Mouse (Mus musculus) liver, embryonic 14.5 days (tissue): ENCODE measurements at regions not wholly inside any gene's neighbourhood (a gene's known extent, or its start where the extent isn't known, plus 50 kb on each side); places are given as distances from the start of the nearest gene placed in this dataset.

Experiments used
- ATAC-seq: fragments of 200-750 bp; cut with Nextera tagmentation; 2 replicates; pipeline ENCODE4 v1.8.0; 2017; ENCODE audit warnings: moderate number of reproducible peaks, mild to moderate bottlenecking, moderate library complexity; ENCODE audit not compliant: insufficient read depth
- DNase-seq, 3 experiments: peaks; one replicate each; pipeline ENCODE4 v3.0.0-alpha.2; 2012 to 2013; ENCODE audit warnings: low read depth in 3 of 3, low spot score in 3 of 3
- H3K27ac ChIP-seq: fragments of 300-500 bp; sonication (generic); 2 replicates; pipeline ENCODE4 v1.5.1; 2014; ENCODE audit warnings: moderate library complexity, mild to moderate bottlenecking, control low read depth, inconsistent platforms
- H3K27me3 ChIP-seq: fragments of 300-500 bp; sonication (generic); 2 replicates; pipeline ENCODE4 v1.6.1; 2014; ENCODE audit warnings: mild to moderate bottlenecking, low read length, moderate library complexity; ENCODE audit not compliant: control insufficient read depth, insufficient read depth
- H3K36me3 ChIP-seq: fragments of 300-500 bp; sonication (generic); replicated peaks from 2 replicates; pipeline ENCODE4 v1.6.1; 2014; ENCODE audit warnings: low read depth; ENCODE audit not compliant: control insufficient read depth, insufficient read depth
- H3K4me1 ChIP-seq, 2 experiments: fragments of 200-500 bp in 1 of 2; fragments of 300-500 bp in 1 of 2; sonication (generic) in 1 of 2; replicated peaks; 2 replicates each; pipeline ENCODE4 v1.6.1; 2012 to 2014; ENCODE audit warnings: antibody characterized with exemption in 1 of 2, inconsistent platforms in 1 of 2, low read length in 1 of 2; ENCODE audit not compliant: control insufficient read depth in 2 of 2, insufficient read depth in 2 of 2
- H3K4me2 ChIP-seq: fragments of 300-500 bp; sonication (generic); 2 replicates; pipeline ENCODE4 v1.6.1; 2014; ENCODE audit warnings: low read depth, mild to moderate bottlenecking, control low read depth, moderate library complexity
- H3K4me3 ChIP-seq, 2 experiments: fragments of 200-500 bp in 1 of 2; fragments of 300-500 bp in 1 of 2; sonication (generic) in 1 of 2; 2 replicates each; pipeline ENCODE4 v1.5.1; 2012 to 2014; ENCODE audit warnings: low read depth in 2 of 2, low read length in 2 of 2, mild to moderate bottlenecking in 2 of 2, control low read depth in 1 of 2, inconsistent platforms in 1 of 2, moderate library complexity in 1 of 2; ENCODE audit not compliant: insufficient read depth in 1 of 2
- H3K9ac ChIP-seq: fragments of 300-500 bp; sonication (generic); replicated peaks from 2 replicates; pipeline ENCODE4 v1.6.1; 2014; ENCODE audit warnings: mild to moderate bottlenecking, control low read depth, moderate library complexity
- H3K9me3 ChIP-seq: fragments of 300-500 bp; sonication (generic); 2 replicates; pipeline ENCODE4 v1.6.1; 2016; ENCODE audit warnings: low read length, mixed read lengths; ENCODE audit not compliant: control insufficient read depth
- CTCF ChIP-seq: IDR thresholded peaks from 2 replicates; pipeline ENCODE4 v1.5.1; 2016; ENCODE audit warnings: antibody characterized with exemption, low read depth, control low read depth
- EP300 ChIP-seq: IDR thresholded peaks from 2 replicates; pipeline ENCODE4 v1.6.1; 2016; ENCODE audit warnings: antibody characterized with exemption, low read depth
- WGBS: fragments of 180-500 bp; shearing (Covaris S2); extraction: QIAGEN DNeasy Blood & Tissue Kit; methylation state at CpG from one replicate; pipeline ENCODE4 v1.1.7; 2014; ENCODE audit not compliant: insufficient replicate concordance; 5-methylcytosine and 5-hydroxymethylcytosine counted together

DNA sequence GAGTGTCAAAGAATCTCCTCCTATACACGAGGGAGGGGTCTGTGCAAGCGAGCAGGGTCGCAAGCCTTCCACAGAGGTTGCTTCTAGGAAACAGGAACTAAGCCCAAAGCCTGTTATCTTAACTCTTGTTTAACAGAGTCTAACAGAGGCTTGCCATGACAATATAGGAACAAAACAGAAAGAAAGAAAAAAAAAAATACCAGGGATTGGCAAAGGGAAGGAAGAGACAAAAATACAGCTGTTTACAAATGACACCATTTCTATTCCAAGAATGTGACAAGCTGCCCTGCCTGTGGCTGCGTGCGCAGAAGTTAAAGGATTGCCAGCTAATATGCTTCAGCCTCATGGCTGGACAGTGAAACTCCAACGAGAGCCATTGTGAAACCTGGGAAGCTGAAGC lies 173.8 kb upstream of the Ubr2 start:
- Histone ChIP-seq H3K4me2 (no peak overlapping the region), H3K4me3 (no peak overlapping the region), H3K4me1 (peaks cover 0 to 7% of the 10 kb centered on the region in 2 experiments; a peak in 2 of 4 replicates), H3K27me3 (no peaks in the 10 kb centered on the region), H3K27ac (no peak overlapping the region), H3K36me3 (no peaks in the 10 kb centered on the region), H3K9me3 (no peaks in the 10 kb centered on the region), H3K9ac (no peak overlapping the region)
- DNase-seq (no peak), ATAC-seq (no peak)
- WGBS = 8% methylated on average over 6 of the region's 6 CpGs
- TF ChIP-seq EP300 (no peak), CTCF (no peak)

DNA sequence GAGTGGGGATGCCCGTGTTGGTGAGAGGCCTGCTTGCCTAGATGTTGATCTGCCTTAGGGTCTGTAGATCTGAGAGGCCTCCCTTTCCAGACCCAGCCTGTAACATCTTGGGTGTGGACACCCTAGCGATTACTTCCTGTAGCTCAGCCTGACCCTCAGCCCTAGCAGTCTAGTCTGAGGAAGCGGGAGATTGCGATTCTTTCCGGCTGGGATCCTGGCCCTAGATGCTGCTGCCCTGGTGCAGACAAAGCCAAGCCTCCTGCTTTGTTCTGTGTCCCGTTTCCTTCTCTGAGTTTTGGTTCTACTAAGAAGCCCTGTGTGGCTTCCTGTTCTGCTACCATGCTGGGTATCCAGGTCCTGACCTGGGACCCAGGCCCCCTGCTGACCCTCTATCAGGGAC lies 171.8 kb upstream of the Ubr2 start:
- DNase-seq (no peak), ATAC-seq (no peak)
- no peak overlapping the region for H3K9ac ChIP-seq
- TF ChIP-seq EP300 (no peak), CTCF (no peak)
- peaks cover 0 to 10% of the 10 kb centered on the region in 2 experiments; a peak in 2 of 4 replicates for H3K4me1 ChIP-seq
- H3K4me2 ChIP-seq = no peak overlapping the region
- H3K36me3 ChIP-seq = no peaks in the 10 kb centered on the region
- H3K4me3 ChIP-seq = no peak overlapping the region
- no peaks in the 10 kb centered on the region for H3K27me3 ChIP-seq
- WGBS = 38% methylated on average over 6 of the region's 6 CpGs
- no peaks in the 10 kb centered on the region for H3K9me3 ChIP-seq
- no peak overlapping the region for H3K27ac ChIP-seq

DNA sequence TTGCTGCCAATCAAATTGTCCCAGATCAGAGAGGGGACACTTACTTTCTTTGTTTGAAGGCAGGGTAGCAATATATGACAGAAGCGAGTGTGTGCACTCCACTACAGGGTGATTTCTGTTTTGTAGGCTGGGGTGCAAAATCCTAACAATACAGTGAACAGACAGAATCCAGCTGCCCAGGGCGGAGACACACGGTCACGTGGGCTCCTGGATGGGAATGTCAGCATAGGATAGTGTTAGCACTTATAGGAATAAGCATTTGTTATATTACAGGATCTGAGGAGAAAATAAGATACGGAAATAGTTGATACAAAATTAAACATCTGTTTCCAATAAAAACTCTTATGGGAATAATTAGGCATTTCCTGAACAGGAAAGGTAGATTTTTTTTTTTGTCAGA lies 169.1 kb upstream of the Ubr2 start:
- H3K4me2 ChIP-seq = no peak overlapping the region
- H3K4me1 ChIP-seq = peaks cover 0 to 16% of the 10 kb centered on the region in 2 experiments; a peak in 3 of 4 replicates
- no peaks in the 10 kb centered on the region for H3K9me3 ChIP-seq
- no peaks in the 10 kb centered on the region for H3K36me3 ChIP-seq
- no peak overlapping the region for H3K9ac ChIP-seq
- no peak overlapping the region for H3K4me3 ChIP-seq
- no peak for ATAC-seq
- H3K27me3 ChIP-seq = no peaks in the 10 kb centered on the region
- H3K27ac ChIP-seq = no peak overlapping the region
- 75% methylated on average over 5 of the region's 5 CpGs for WGBS
- TF ChIP-seq CTCF = no peak
- TF ChIP-seq EP300 = no peak
- no peak for DNase-seq

DNA sequence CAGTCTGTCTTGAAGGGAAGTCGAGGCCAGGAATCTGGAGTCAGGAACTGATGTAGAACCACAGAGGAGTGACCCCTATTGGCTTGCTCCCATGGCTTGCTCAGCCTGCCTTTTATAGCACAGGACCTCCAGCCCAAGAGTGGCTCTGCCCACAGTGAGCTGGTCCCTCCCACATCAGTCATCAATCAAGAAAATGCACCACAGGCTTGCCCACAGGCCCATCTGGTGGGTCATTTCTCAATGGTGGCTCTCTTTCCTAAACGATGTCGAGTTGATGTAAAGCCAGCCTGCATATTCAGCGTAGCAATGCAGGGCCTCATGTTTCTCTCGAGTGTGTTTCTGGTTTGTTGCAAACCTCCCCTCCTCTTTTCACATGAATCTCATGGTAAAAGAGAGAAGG lies 168.3 kb upstream of the Ubr2 start:
- WGBS = 30% methylated on average over 5 of the region's 5 CpGs

DNA sequence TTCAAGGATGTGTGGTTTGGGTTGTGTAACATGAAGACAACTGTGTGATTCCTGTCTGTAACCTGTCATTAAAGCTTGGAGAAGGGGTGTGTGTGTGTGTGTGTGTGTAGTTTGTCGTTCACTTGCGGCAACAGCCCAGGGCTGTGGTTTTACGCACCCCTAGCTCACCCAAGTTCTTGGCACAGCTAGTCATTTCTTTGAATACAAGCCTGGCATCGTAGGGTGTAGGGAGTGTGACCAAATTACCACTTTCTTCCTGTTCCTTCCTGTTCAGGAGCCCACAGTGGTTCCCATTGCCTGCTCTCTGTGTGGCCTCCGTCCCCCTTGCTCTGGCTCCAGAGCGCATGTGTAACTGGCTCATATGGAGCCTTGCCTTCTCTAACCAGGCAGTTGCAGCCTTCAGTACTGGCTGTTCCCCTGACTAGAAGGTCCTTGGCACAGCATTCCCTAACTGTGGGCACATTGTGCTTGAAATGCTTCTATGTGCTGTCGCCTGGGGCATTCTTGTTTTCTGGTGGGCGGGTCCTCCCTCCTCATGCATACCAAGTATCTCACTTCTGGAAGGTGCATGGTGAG lies 167.4 kb upstream of the Ubr2 start:
- 58% methylated on average over 8 of the region's 8 CpGs for WGBS
- no peak for TF ChIP-seq EP300
- no peak for TF ChIP-seq CTCF
- DNase-seq = no peak
- ATAC-seq = no peak
- Histone ChIP-seq H3K27ac (no peak overlapping the region), H3K4me2 (no peak overlapping the region), H3K9ac (no peak overlapping the region), H3K27me3 (no peaks in the 10 kb centered on the region), H3K4me3 (no peak overlapping the region), H3K4me1 (peaks cover 0 to 14% of the 10 kb centered on the region in 2 experiments; a peak in 3 of 4 replicates), H3K36me3 (no peaks in the 10 kb centered on the region), H3K9me3 (no peaks in the 10 kb centered on the region)

More for the DNA sequence above, 168.3 kb upstream of the Ubr2 start:
- DNase-seq (no peak), ATAC-seq (no peak)
- Histone ChIP-seq H3K4me2 (no peak overlapping the region), H3K36me3 (no peaks in the 10 kb centered on the region), H3K27me3 (no peaks in the 10 kb centered on the region), H3K9ac (no peak overlapping the region), H3K27ac (no peak overlapping the region), H3K4me3 (no peak overlapping the region), H3K9me3 (no peaks in the 10 kb centered on the region), H3K4me1 (peaks cover 0 to 14% of the 10 kb centered on the region in 2 experiments; a peak in 3 of 4 replicates)
- no peak for TF ChIP-seq EP300
